In the genomic region with DNA sequence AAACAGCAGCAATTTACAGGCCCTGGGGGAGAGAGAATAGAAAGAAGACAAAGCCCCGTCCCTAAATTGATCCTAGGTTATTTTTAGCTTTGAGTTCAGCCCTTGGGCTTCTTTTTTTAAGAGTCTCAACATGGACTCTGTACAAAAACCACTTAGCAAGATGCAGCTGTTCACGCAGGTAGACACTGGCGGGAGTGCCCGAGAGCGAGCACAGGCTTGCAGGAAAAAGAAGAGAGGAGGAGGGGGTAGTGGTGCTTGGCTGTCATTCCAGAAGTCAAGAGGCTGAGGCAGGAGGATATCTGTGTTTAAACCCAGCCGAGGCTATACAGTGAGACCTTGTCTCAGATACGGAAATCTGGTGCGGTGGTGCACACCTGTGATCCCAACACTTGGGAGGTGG, we compare ENCODE assay signal across 29 mouse cellular contexts. TPM values are rescaled to one million over a fixed set of nuclear protein-coding genes. Genes with fewer than 3 reads are reported as not detected.
DNase-seq lines count a peak whose midpoint lies in the region; ATAC-seq and TF ChIP-seq lines count a peak whose summit lies in the region.
"Had no signal": no experiment of that assay in that cellular context is flagged by ENCODE, and none has a peak within 500 bp of the region (broad histone marks: within the 10 kb centered on the region; RNA-seq: fewer than 3 reads in every experiment).

No protein-coding gene starts in this region.

- ATAC-seq in embryonic facial prominence, embryonic 14.5 days (ENCODE audit: low read depth): no peak
- no peak for ATAC-seq in hindbrain, embryonic 14.5 days (ENCODE audit: low FRiP score)
- no peak for ATAC-seq in limb, embryonic 12.5 days (ENCODE audit: insufficient number of reproducible peaks, insufficient read depth, low FRiP score, low TSS enrichment, low read depth)
- no peak for ATAC-seq in stomach, embryonic 16.5 days (ENCODE audit: insufficient read depth, low FRiP score)
- no peak for ATAC-seq in stomach, postnatal 0 days (ENCODE audit: low FRiP score, low TSS enrichment)
- ATAC-seq: forebrain, embryonic 14.5 days; hindbrain, postnatal 0 days; intestine, embryonic 16.5 days; liver, embryonic 12.5 days; liver, postnatal 0 days had no signal

- H3K9me3 ChIP-seq in embryonic facial prominence, embryonic 14.5 days (ENCODE audit: control insufficient read depth, low read length): no peaks in the 10 kb centered on the region
- H3K9me3 ChIP-seq in embryonic facial prominence, embryonic 10.5 days: 0 out of 2 replicates have a peak, but pooled peaks cover 3% of the 10 kb centered on the region
- 0 out of 2 replicates have a peak, but pooled peaks cover 4% of the 10 kb centered on the region for H3K9me3 ChIP-seq in hindbrain, embryonic 10.5 days
- H3K9me3 ChIP-seq in hindbrain, embryonic 14.5 days (ENCODE audit: control insufficient read depth, low read length): no peaks in the 10 kb centered on the region
- 0 out of 2 replicates have a peak, but pooled peaks cover 4% of the 10 kb centered on the region for H3K9me3 ChIP-seq in limb, embryonic 12.5 days
- H3K9me3 ChIP-seq in limb, embryonic 10.5 days (replicated peaks): no peaks in the 10 kb centered on the region
- H3K9me3 ChIP-seq in stomach, embryonic 16.5 days (replicated peaks; ENCODE audit: control insufficient read depth, low read length): no peaks in the 10 kb centered on the region
- no peaks in the 10 kb centered on the region for H3K9me3 ChIP-seq in stomach, postnatal 0 days (ENCODE audit: control insufficient read depth, low read length)
- H3K9me3 ChIP-seq: embryonic facial prominence, embryonic 13.5 days; G1E; liver, embryonic 12.5 days had no signal

- no peak overlapping the region for H3K9ac ChIP-seq in embryonic facial prominence, embryonic 14.5 days (ENCODE audit: low read depth, low read length)
- H3K9ac ChIP-seq in hindbrain, embryonic 14.5 days: no peak overlapping the region
- H3K9ac ChIP-seq in limb, embryonic 12.5 days (replicated peaks): no peak overlapping the region
- H3K9ac ChIP-seq in stomach, embryonic 16.5 days (ENCODE audit: low read length): no peak overlapping the region
- H3K9ac ChIP-seq in stomach, postnatal 0 days (ENCODE audit: low read length): no peak overlapping the region
- H3K9ac ChIP-seq: embryonic facial prominence, embryonic 13.5 days; liver, embryonic 12.5 days; liver, postnatal 0 days had no signal

- TF ChIP-seq EP300 in stomach, postnatal 0 days (optimal IDR thresholded peaks at IDR 0.05): no peak

- H3K27ac ChIP-seq in embryonic facial prominence, embryonic 14.5 days (replicated peaks; ENCODE audit: low read depth, low read length): no peak overlapping the region
- H3K27ac ChIP-seq in embryonic facial prominence, embryonic 10.5 days (replicated peaks): no peak overlapping the region
- H3K27ac ChIP-seq in hindbrain, embryonic 10.5 days: 0 out of 2 replicates have a peak overlapping the region, but pooled peaks have one; percentile 1
- H3K27ac ChIP-seq in hindbrain, embryonic 14.5 days: no peak overlapping the region
- 0 out of 2 replicates have a peak overlapping the region, but pooled peaks have one; percentile 8 for H3K27ac ChIP-seq in limb, embryonic 12.5 days
- H3K27ac ChIP-seq in limb, embryonic 10.5 days: no peak overlapping the region
- peak overlapping the region; percentile 4; the same call in 1 of the 2 replicates for H3K27ac ChIP-seq in stomach, embryonic 16.5 days (ENCODE audit: low read length)
- no peak overlapping the region for H3K27ac ChIP-seq in stomach, postnatal 0 days (replicated peaks)
- H3K27ac ChIP-seq: embryonic facial prominence, embryonic 13.5 days; gastrocnemius, adult 2 months; hindbrain, postnatal 0 days; layer of hippocampus, adult 2 months; left cerebral cortex, adult 2 months; liver, embryonic 12.5 days had no signal

- H3K27me3 ChIP-seq in embryonic facial prominence, embryonic 14.5 days (replicated peaks; ENCODE audit: control insufficient read depth, insufficient read depth, low read length): no peaks in the 10 kb centered on the region
- H3K27me3 ChIP-seq in embryonic facial prominence, embryonic 10.5 days (replicated peaks; ENCODE audit: low read depth, poor library complexity, severe bottlenecking): no peaks in the 10 kb centered on the region
- no peaks in the 10 kb centered on the region for H3K27me3 ChIP-seq in hindbrain, embryonic 10.5 days (ENCODE audit: insufficient read depth, poor library complexity, severe bottlenecking)
- H3K27me3 ChIP-seq in hindbrain, embryonic 14.5 days (ENCODE audit: control insufficient read depth, insufficient read depth, low read length): no peaks in the 10 kb centered on the region
- H3K27me3 ChIP-seq in limb, embryonic 12.5 days: no peaks in the 10 kb centered on the region
- H3K27me3 ChIP-seq in limb, embryonic 10.5 days (ENCODE audit: low read depth, poor library complexity, severe bottlenecking): no peaks in the 10 kb centered on the region
- H3K27me3 ChIP-seq in stomach, embryonic 16.5 days (ENCODE audit: control insufficient read depth, insufficient read depth, low read length): no peaks in the 10 kb centered on the region
- no peaks in the 10 kb centered on the region for H3K27me3 ChIP-seq in stomach, postnatal 0 days (ENCODE audit: control insufficient read depth, insufficient read depth, low read length)
- H3K27me3 ChIP-seq: embryonic facial prominence, embryonic 13.5 days; liver, embryonic 12.5 days had no signal

- no peak for TF ChIP-seq CTCF in stomach, postnatal 0 days (IDR thresholded peaks at IDR 0.05; ENCODE audit: low read depth)

- H3K4me3 ChIP-seq in embryonic facial prominence, embryonic 14.5 days (ENCODE audit: low read depth, low read length): no peak overlapping the region
- H3K4me3 ChIP-seq in embryonic facial prominence, embryonic 10.5 days: no peak overlapping the region
- no peak overlapping the region for H3K4me3 ChIP-seq in hindbrain, embryonic 10.5 days
- H3K4me3 ChIP-seq in hindbrain, embryonic 14.5 days (replicated peaks; ENCODE audit: low read length): no peak overlapping the region
- H3K4me3 ChIP-seq in limb, embryonic 12.5 days (replicated peaks): no peak overlapping the region
- H3K4me3 ChIP-seq in limb, embryonic 10.5 days: no peak overlapping the region
- H3K4me3 ChIP-seq in stomach, embryonic 16.5 days (replicated peaks; ENCODE audit: low read length): no peak overlapping the region
- no peak overlapping the region for H3K4me3 ChIP-seq in stomach, postnatal 0 days (ENCODE audit: low read depth, low read length)
- H3K4me3 ChIP-seq: embryonic facial prominence, embryonic 13.5 days; gastrocnemius, adult 2 months; layer of hippocampus, adult 2 months; left cerebral cortex, adult 2 months; liver, embryonic 12.5 days had no signal

- no peaks in the 10 kb centered on the region for H3K36me3 ChIP-seq in embryonic facial prominence, embryonic 14.5 days (ENCODE audit: control insufficient read depth, insufficient read depth, low read length)
- H3K36me3 ChIP-seq in embryonic facial prominence, embryonic 10.5 days (replicated peaks): peaks cover 7% of the 10 kb centered on the region; the same call in 1 of the 2 replicates
- no peaks in the 10 kb centered on the region for H3K36me3 ChIP-seq in hindbrain, embryonic 10.5 days
- H3K36me3 ChIP-seq in hindbrain, embryonic 14.5 days (replicated peaks; ENCODE audit: control insufficient read depth, insufficient read depth): no peaks in the 10 kb centered on the region
- no peaks in the 10 kb centered on the region for H3K36me3 ChIP-seq in limb, embryonic 12.5 days
- no peaks in the 10 kb centered on the region for H3K36me3 ChIP-seq in limb, embryonic 10.5 days
- H3K36me3 ChIP-seq in stomach, embryonic 16.5 days (ENCODE audit: control insufficient read depth, insufficient read depth, low read length): no peaks in the 10 kb centered on the region
- H3K36me3 ChIP-seq in stomach, postnatal 0 days (ENCODE audit: control insufficient read depth, insufficient read depth, low read length): no peaks in the 10 kb centered on the region
- H3K36me3 ChIP-seq: G1E; liver, embryonic 12.5 days had no signal

- H3K4me2 ChIP-seq in embryonic facial prominence, embryonic 14.5 days (ENCODE audit: low read depth, low read length): no peak overlapping the region
- no peak overlapping the region for H3K4me2 ChIP-seq in hindbrain, embryonic 14.5 days (replicated peaks)
- H3K4me2 ChIP-seq in limb, embryonic 12.5 days: no peak overlapping the region
- no peak overlapping the region for H3K4me2 ChIP-seq in stomach, embryonic 16.5 days (ENCODE audit: low read depth, low read length)
- H3K4me2 ChIP-seq in stomach, postnatal 0 days (replicated peaks; ENCODE audit: low read depth): no peak overlapping the region
- H3K4me2 ChIP-seq: embryonic facial prominence, embryonic 13.5 days; liver, embryonic 12.5 days; midbrain, embryonic 11.5 days had no signal

- H3K4me1 ChIP-seq in embryonic facial prominence, embryonic 14.5 days (ENCODE audit: control insufficient read depth, insufficient read depth, low read length): 0 out of 2 replicates have a peak, but pooled peaks cover 7% of the 10 kb centered on the region
- H3K4me1 ChIP-seq in embryonic facial prominence, embryonic 10.5 days: peaks cover 23% of the 10 kb centered on the region
- H3K4me1 ChIP-seq in hindbrain, embryonic 10.5 days (replicated peaks): peaks cover 15% of the 10 kb centered on the region
- H3K4me1 ChIP-seq in hindbrain, embryonic 14.5 days (replicated peaks; ENCODE audit: control insufficient read depth, insufficient read depth, low read length): peaks cover under 1% of the 10 kb centered on the region; the same call in 1 of the 2 replicates
- peaks cover 38% of the 10 kb centered on the region for H3K4me1 ChIP-seq in limb, embryonic 12.5 days (replicated peaks)
- peaks cover 14% of the 10 kb centered on the region; the same call in 1 of the 2 replicates for H3K4me1 ChIP-seq in limb, embryonic 10.5 days
- no peaks in the 10 kb centered on the region for H3K4me1 ChIP-seq in stomach, embryonic 16.5 days (ENCODE audit: control insufficient read depth, insufficient read depth, low read length)
- no peaks in the 10 kb centered on the region for H3K4me1 ChIP-seq in stomach, postnatal 0 days (replicated peaks; ENCODE audit: control insufficient read depth, insufficient read depth)
- H3K4me1 ChIP-seq: liver, embryonic 12.5 days had no signal

- WGBS in embryonic facial prominence, embryonic 14.5 days: 68% methylated on average over 8 of the region's 8 CpGs
- 79% methylated on average over 8 of the region's 8 CpGs for WGBS in embryonic facial prominence, embryonic 10.5 days
- 87% methylated on average over 8 of the region's 8 CpGs for WGBS in hindbrain, embryonic 10.5 days
- 79% methylated on average over 8 of the region's 8 CpGs for WGBS in hindbrain, embryonic 14.5 days
- 70% methylated on average over 6 of the region's 8 CpGs for WGBS in limb, embryonic 12.5 days
- WGBS in limb, embryonic 10.5 days: 80% methylated on average over 8 of the region's 8 CpGs
- WGBS in stomach, embryonic 16.5 days: 74% methylated on average over 8 of the region's 8 CpGs
- 80% methylated on average over 8 of the region's 8 CpGs for WGBS in stomach, postnatal 0 days

- DNase-seq in embryonic facial prominence, embryonic 14.5 days (ENCODE audit: low spot score): peak; percentile 57
- DNase-seq in embryonic facial prominence, embryonic 10.5 days (ENCODE audit: low spot score): no peak
- DNase-seq in hindbrain, embryonic 10.5 days (ENCODE audit: low spot score): no peak
- DNase-seq in hindbrain, embryonic 14.5 days (ENCODE audit: low spot score): no peak
- DNase-seq in limb, embryonic 10.5 days (ENCODE audit: low spot score): no peak
- DNase-seq in stomach, postnatal 0 days (ENCODE audit: low spot score): no peak
- DNase-seq: adrenal gland, adult 8-10 months; cerebellum, adult 8-10 months; cerebellum, postnatal 25 days; embryo, embryonic 11 days; gastrocnemius, adult 2 months; gastrocnemius, postnatal 36 days; kidney, adult 8-10 months; kidney, postnatal 36 days; liver, postnatal 0 days; lung, postnatal 36 days; right cerebral cortex, postnatal 14 days; thymus, postnatal 14 days had no signal

RNA-seq across cellular contexts. Expression of a gene that starts 42.9 kb away (rescaled TPM):
- 45.6 and 47.1 TPM in 2 replicates for polyA plus RNA-seq in embryonic facial prominence, embryonic 14.5 days (2014; fragmentation: Nextera tagmentation; extraction: Ambion mirVana)
- 64.6 and 66.1 TPM in 2 replicates for polyA plus RNA-seq in embryonic facial prominence, embryonic 10.5 days (2016; fragmentation: Nextera tagmentation; extraction: Ambion mirVana)
- polyA plus RNA-seq in hindbrain, embryonic 10.5 days (2016; fragmentation: Nextera tagmentation; extraction: Ambion mirVana): 51.3 and 65.6 TPM in 2 replicates
- 48.4 and 49.4 TPM in 2 replicates for polyA plus RNA-seq in hindbrain, embryonic 14.5 days (2014; fragmentation: Nextera tagmentation; extraction: Ambion mirVana)
- 50.7 and 54.8 TPM in 2 replicates for polyA plus RNA-seq in limb, embryonic 12.5 days (2016; fragmentation: Nextera tagmentation; extraction: Ambion mirVana)
- 46.1 and 49.1 TPM in 2 replicates for polyA plus RNA-seq in limb, embryonic 10.5 days (2016; fragmentation: Nextera tagmentation; extraction: Ambion mirVana)
- polyA plus RNA-seq in stomach, embryonic 16.5 days (2015; fragmentation: Nextera tagmentation; extraction: Ambion mirVana): 22.2 and 26.5 TPM in 2 replicates
- polyA plus RNA-seq in stomach, postnatal 0 days (2015; fragmentation: Nextera tagmentation; extraction: Ambion mirVana): 4.9 and 7.3 TPM in 2 replicates
- polyA plus RNA-seq: G1E had no signal

Comparison
In these comparisons a context has a peak if more than half of its experiments do, and no peak if none do; other contexts are left out.
1. H3K27ac ChIP-seq: peak in hindbrain, embryonic 10.5 days (single experiment), limb, embryonic 12.5 days (single experiment) and stomach, embryonic 16.5 days (single experiment); none in embryonic facial prominence, embryonic 14.5 days (single experiment), embryonic facial prominence, embryonic 10.5 days (single experiment), hindbrain, embryonic 14.5 days (single experiment), limb, embryonic 10.5 days (single experiment) and stomach, postnatal 0 days (single experiment).